8 mouse cellular contexts compared by ENCODE assay signal in the genomic region with DNA sequence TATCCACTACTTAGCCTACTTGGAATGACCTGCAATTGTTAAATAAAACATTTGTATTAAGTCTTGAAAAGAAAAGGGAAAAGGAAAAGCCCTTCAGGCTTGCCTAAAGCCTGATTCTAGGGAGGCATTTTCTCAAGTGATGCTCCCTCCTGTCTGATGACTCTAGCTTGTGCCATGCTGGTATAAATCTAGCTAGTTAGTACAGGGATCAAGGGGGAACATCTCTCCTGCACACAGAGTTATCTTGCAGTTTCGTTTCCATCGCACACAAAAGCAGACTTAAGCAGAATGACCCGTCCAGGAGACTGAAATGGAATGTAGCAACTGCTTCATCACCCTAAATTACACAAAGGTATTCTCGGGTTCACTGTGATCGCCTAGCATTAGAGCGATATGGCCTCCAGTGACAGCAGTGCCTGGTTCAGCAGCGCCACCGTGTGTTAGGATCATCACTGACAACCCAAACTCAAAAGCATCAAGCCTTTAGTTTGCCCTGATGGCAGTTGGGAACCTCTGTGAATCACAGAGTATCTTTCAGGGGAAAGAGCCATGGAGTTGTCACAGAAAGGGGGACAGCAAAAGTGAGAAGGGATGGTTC. TPM values are rescaled to one million over a fixed set of nuclear protein-coding genes. Genes with fewer than 3 reads are reported as not detected.
DNase-seq lines count a peak whose midpoint lies in the region; ATAC-seq lines count a peak whose summit lies in the region.

No protein-coding gene starts in this region.

- ATAC-seq in hindbrain, embryonic 14.5 days (ENCODE audit: low FRiP score) = peak; percentile 71; the same call in 1 of the 2 replicates
- peak; percentile 59 for ATAC-seq in megakaryocyte progenitor cell, adult 5-6 weeks (replicated peaks; ENCODE audit: poor library complexity)

- no peaks in the 10 kb centered on the region for H3K9me3 ChIP-seq in hindbrain, embryonic 14.5 days (ENCODE audit: control insufficient read depth, low read length)

- no peak overlapping the region for H3K4me2 ChIP-seq in hindbrain, embryonic 14.5 days (replicated peaks)

- H3K4me1 ChIP-seq in hindbrain, embryonic 14.5 days (replicated peaks; ENCODE audit: control insufficient read depth, insufficient read depth, low read length) = no peaks in the 10 kb centered on the region

- WGBS in hindbrain, embryonic 14.5 days = 6% methylated on average over 8 of the region's 8 CpGs

- DNase-seq in R1 (ENCODE audit: low read depth, low spot score) = peak; percentile 63
- peak; percentile 94 to 96 for DNase-seq in cerebellum, postnatal 10 days
- DNase-seq in frontal cortex, postnatal 25 days (ENCODE audit: low spot score in 2 of 2) = peak; percentile 81 to 86
- peak; percentile 87 for DNase-seq in hindbrain, embryonic 14.5 days (ENCODE audit: low spot score)
- peak; percentile 89 to 91 for DNase-seq in left cerebral cortex, adult 18-20 months (ENCODE audit: low spot score in 2 of 2)
- peak; percentile 94 for DNase-seq in right cerebral cortex, adult 2 months (ENCODE audit: low spot score in 2 of 2)
- DNase-seq in urinary bladder, postnatal 10 days (ENCODE audit: low spot score) = peak; percentile 32

- H3K9ac ChIP-seq in hindbrain, embryonic 14.5 days = no peak overlapping the region

- no peaks in the 10 kb centered on the region for H3K36me3 ChIP-seq in hindbrain, embryonic 14.5 days (replicated peaks; ENCODE audit: control insufficient read depth, insufficient read depth)

- no peak overlapping the region for H3K27ac ChIP-seq in hindbrain, embryonic 14.5 days

- H3K27me3 ChIP-seq in hindbrain, embryonic 14.5 days (ENCODE audit: control insufficient read depth, insufficient read depth, low read length) = no peaks in the 10 kb centered on the region

- no peak overlapping the region for H3K4me3 ChIP-seq in hindbrain, embryonic 14.5 days (replicated peaks; ENCODE audit: low read length)

RNA-seq across cellular contexts. Expression of gene Sv2b, which starts 57.3 kb away (rescaled TPM):
- polyA plus RNA-seq in hindbrain, embryonic 14.5 days (2014; fragmentation: Nextera tagmentation; extraction: Ambion mirVana) = 20.0 and 23.8 TPM in 2 replicates
- 100 to 1,000 TPM; 376 to 377 TPM for total RNA-seq in left cerebral cortex, adult 18-20 months (2021)
- not detected in 2 replicates for total RNA-seq in megakaryocyte progenitor cell, adult 5-6 weeks (2015)
- not detected in 2 replicates for total RNA-seq in megakaryocyte progenitor cell, adult 5-6 weeks (2017)

Comparison
In these comparisons a context has a peak if more than half of its experiments do, and no peak if none do; other contexts are left out.
1. DNase-seq: peak in every context shown above with its lines; median percentile 95 in cerebellum, postnatal 10 days; 94 in right cerebral cortex, adult 2 months; 90 in left cerebral cortex, adult 18-20 months; 87 in hindbrain, embryonic 14.5 days; 84 in frontal cortex, postnatal 25 days; 63 in R1; 32 in urinary bladder, postnatal 10 days.
2. RNA of gene Sv2b, which starts 57.3 kb away (total RNA-seq): 376 to 377 TPM in left cerebral cortex, adult 18-20 months; not detected in megakaryocyte progenitor cell, adult 5-6 weeks; every median in the first group is over 100 times any median in the second.